Mouse (Mus musculus) hindbrain, embryonic 14.5 days (tissue): ENCODE results near the gene Ccdc9b. TPM values are rescaled to one million over a fixed set of nuclear protein-coding genes. Genes with fewer than 3 reads are reported as not detected.

ENCODE experiments used
- ATAC-seq: fragments of 200-750 bp; cut with Nextera tagmentation; 2 replicates; pipeline ENCODE4 v1.8.0; 2017; ENCODE audit warnings: moderate number of reproducible peaks, mild to moderate bottlenecking, moderate TSS enrichment, moderate library complexity; ENCODE audit not compliant: low FRiP score
- DNase-seq: peaks from one replicate; pipeline ENCODE4 v3.0.0-alpha.2; 2015; ENCODE audit warnings: low spot score
- H3K27ac ChIP-seq: fragments of 300-500 bp; sonication (generic); 2 replicates; pipeline ENCODE4 v1.5.1; 2014; ENCODE audit warnings: mild to moderate bottlenecking, moderate library complexity
- H3K27me3 ChIP-seq: fragments of 300-500 bp; sonication (generic); 2 replicates; pipeline ENCODE4 v1.6.1; 2014; ENCODE audit warnings: mild to moderate bottlenecking, low read length, mixed read lengths; ENCODE audit not compliant: control insufficient read depth, insufficient read depth
- H3K36me3 ChIP-seq: fragments of 300-500 bp; sonication (generic); replicated peaks from 2 replicates; pipeline ENCODE4 v1.6.1; 2014; ENCODE audit not compliant: control insufficient read depth, insufficient read depth
- H3K4me1 ChIP-seq: fragments of 300-500 bp; sonication (generic); replicated peaks from 2 replicates; pipeline ENCODE4 v1.6.1; 2014; ENCODE audit warnings: antibody characterized with exemption, low read length, mixed read lengths; ENCODE audit not compliant: control insufficient read depth, insufficient read depth
- H3K4me2 ChIP-seq: fragments of 300-500 bp; sonication (generic); replicated peaks from 2 replicates; pipeline ENCODE4 v1.6.1; 2014; ENCODE audit warnings: mild to moderate bottlenecking, moderate library complexity
- H3K4me3 ChIP-seq: fragments of 300-500 bp; sonication (generic); replicated peaks from 2 replicates; pipeline ENCODE4 v1.5.1; 2014; ENCODE audit warnings: mild to moderate bottlenecking, low read length
- H3K9ac ChIP-seq: fragments of 300-500 bp; sonication (generic); 2 replicates; pipeline ENCODE4 v1.6.1; 2014
- H3K9me3 ChIP-seq: fragments of 300-500 bp; sonication (generic); 2 replicates; pipeline ENCODE4 v1.6.1; 2016; ENCODE audit warnings: low read length; ENCODE audit not compliant: control insufficient read depth
- WGBS: fragments of 180-500 bp; shearing (Covaris S2); extraction: QIAGEN DNeasy Blood & Tissue Kit; methylation state at CpG from one replicate; pipeline ENCODE4 v1.1.7; 2014; 5-methylcytosine and 5-hydroxymethylcytosine counted together
- polyA plus RNA-seq: library from polyadenylated mRNA; unstranded; fragments of >200 nt; fragmentation: Nextera tagmentation; extraction: Ambion mirVana; gene quantifications from 2 replicates; pipeline ENCODE4 v1.2.1, GENCODE M21; 2014

Ccdc9b gene
- polyA plus RNA-seq, 1 experiment from 2014 or later: 0.87 TPM

DNA sequence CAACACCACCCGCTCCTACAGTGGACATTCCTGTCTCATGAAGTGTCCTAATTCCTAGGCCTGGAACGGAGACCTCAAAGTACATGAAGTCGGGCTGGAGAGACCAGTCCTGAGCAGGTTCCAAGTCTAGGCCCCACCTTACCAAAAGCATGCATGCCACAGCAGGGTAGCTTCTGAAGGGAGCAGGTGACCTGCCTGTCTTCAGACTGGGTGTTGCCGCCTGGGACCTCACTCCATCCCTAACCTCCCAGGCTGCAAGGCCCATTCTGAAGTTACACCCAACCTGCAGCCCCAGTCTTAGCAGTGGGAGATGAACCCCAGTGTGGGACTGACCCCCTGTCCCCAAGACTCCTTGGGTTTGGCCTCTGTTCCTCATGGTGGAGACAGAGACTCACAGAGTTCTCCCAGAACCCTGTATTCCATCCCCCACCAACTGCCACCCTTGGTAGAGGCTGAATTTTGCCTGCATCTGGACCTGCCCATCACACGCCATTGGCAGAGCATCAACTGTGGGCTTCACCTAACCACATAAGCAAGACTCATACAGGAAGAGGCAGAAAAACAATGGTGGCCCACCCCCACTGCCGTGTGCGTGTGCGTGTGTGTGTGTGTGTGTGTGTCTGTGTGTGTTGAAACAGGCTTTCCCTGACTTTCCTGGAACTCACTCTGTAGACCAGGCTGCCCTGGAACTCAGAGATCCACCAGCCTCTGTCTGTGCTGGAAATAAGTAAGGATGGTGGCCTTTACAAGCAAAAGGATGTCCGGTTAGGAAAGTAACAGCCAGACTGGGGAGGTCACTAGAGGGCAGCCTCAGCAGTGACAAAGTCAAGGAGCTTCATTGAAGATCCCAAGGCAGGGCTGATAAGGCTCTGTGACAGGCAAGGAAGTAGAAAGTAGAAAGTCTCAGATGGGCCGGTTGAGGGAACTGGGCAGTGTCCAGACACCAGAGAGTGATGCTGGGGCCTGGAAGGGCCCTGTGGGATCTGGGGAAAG, 3.9 kb upstream of the Ccdc9b start:
- 74% methylated on average over 10 of the region's 10 CpGs for WGBS
- Histone ChIP-seq H3K4me3 (no peak overlapping the region), H3K4me1 (peaks cover 21% of the 10 kb centered on the region), H3K27ac (no peak overlapping the region), H3K9ac (no peak overlapping the region), H3K9me3 (no peaks in the 10 kb centered on the region), H3K27me3 (no peaks in the 10 kb centered on the region), H3K36me3 (no peaks in the 10 kb centered on the region), H3K4me2 (no peak overlapping the region)
- no peak for DNase-seq
- no peak for ATAC-seq

DNA sequence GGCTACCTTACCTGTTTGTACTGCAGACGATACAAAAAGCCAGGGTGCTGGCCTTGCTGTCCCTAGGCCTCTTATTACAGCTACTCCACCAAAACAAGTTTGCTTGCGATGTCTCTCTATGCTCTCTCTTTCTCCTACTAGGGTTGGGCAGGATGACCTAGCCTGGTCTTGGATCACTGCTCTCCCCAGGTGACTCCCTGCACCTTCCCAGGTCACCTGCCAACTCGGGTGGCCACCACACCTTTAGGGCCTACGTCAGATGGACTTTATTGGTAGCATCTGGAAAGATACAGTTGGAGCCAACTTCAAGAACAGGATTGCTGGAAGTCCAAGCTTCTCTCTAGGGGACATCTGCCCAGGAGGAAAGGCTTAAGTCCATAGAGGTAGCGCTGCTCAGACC, 2.4 kb upstream of the Ccdc9b start:
- 83% methylated on average over 5 of the region's 5 CpGs for WGBS
- ATAC-seq: no peak

DNA sequence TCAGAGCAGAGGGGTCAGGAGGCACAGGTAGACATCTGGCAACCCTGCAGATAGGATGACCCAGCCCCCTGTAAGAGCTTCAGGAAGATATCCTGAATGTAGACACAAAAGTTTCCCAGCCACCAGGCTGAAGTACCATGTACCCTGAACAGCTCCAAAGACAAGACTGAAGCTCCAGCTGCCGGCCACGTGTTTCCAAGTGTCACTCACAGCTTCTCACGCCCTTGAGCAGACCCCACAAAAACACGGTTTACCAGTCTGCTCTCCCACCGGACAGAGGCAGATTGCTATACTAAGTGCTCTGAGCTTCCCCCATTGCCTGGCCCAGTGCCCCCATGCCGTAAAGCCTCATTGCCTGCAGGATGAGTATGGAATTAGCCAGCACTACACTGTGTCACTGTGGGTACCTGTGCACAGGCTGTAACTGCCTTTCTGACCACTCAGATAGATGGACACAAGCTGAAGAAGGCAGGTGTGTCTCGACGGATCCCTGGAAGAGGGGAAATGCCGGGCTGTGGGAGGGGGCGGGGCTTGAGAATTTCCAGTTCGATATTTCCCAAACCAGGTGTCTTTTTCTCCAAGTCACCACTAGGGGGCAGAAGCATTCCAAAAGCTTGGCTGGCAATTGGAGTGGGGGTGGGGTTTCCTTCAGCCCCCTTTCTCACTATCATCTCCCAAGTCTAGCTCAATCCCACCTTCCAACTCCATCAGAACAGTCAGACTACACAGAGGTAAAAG, 1.8 kb upstream of the Ccdc9b start:
- ATAC-seq: no peak
- Histone ChIP-seq H3K4me3 (no peak overlapping the region), H3K4me1 (peaks cover 27% of the 10 kb centered on the region), H3K9ac (no peak overlapping the region), H3K9me3 (no peaks in the 10 kb centered on the region), H3K27me3 (no peaks in the 10 kb centered on the region), H3K27ac (peak overlapping the region; percentile 43; the same call in 1 of the 2 replicates), H3K36me3 (no peaks in the 10 kb centered on the region), H3K4me2 (no peak overlapping the region)
- peak; percentile 68 for DNase-seq
- WGBS: 29% methylated on average over 11 of the region's 11 CpGs

More for the DNA sequence above, 2.4 kb upstream of the Ccdc9b start:
- no peak overlapping the region for H3K9ac ChIP-seq
- H3K27ac ChIP-seq: no peak overlapping the region
- H3K9me3 ChIP-seq: no peaks in the 10 kb centered on the region
- no peaks in the 10 kb centered on the region for H3K27me3 ChIP-seq
- H3K4me2 ChIP-seq: no peak overlapping the region
- peaks cover 27% of the 10 kb centered on the region for H3K4me1 ChIP-seq
- H3K36me3 ChIP-seq: no peaks in the 10 kb centered on the region
- H3K4me3 ChIP-seq: no peak overlapping the region
- DNase-seq: no peak

DNA sequence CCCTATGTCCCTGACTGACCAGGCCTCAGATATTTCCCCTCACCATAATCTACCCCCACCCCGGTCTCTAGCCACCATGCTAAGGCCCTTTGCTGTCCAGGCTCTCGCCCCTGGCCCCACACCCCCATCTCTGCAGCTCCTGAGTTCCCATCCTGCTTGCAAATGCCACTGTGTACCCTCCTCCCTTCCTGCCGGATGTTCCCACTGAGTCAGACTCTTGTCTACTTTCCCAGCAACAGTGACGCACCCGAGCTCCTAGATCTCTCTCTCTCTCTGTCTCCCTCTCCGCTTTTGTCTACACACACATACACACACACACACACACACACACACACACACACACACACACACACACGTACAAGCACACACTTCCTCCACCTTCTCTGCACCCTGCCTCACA, 1.0 kb upstream of the Ccdc9b start:
- Histone ChIP-seq H3K9ac (no peak overlapping the region), H3K27ac (peak overlapping the region; percentile 87; the same call in 1 of the 2 replicates), H3K4me2 (no peak overlapping the region), H3K4me1 (peaks cover 27% of the 10 kb centered on the region), H3K36me3 (no peaks in the 10 kb centered on the region), H3K4me3 (no peak overlapping the region), H3K27me3 (no peaks in the 10 kb centered on the region), H3K9me3 (no peaks in the 10 kb centered on the region)
- DNase-seq (no peak), ATAC-seq (no peak)
- WGBS: 60% methylated on average over 7 of the region's 7 CpGs

DNA sequence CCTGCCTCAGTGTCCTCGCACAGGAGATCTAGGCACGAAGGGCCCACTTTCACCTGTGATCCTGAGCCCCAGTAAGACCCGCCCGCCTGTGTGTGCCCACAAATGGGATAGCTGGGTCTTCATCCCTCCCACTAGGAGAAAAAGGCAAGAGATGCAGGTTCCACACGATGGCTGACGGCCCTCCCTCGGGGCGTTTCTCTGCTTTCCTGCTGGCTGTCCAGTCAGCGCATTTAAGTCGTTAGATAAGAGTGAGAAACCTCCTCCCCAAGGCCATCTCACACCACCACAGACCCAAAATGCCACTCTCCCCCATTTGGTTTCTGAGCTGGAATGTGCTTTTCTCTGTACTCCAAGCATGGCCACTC, 305 bp upstream of the Ccdc9b start:
- Histone ChIP-seq H3K4me3 (no peak overlapping the region), H3K4me1 (peaks cover 27% of the 10 kb centered on the region), H3K27me3 (no peaks in the 10 kb centered on the region), H3K4me2 (0 out of 2 replicates have a peak overlapping the region, but pooled peaks have one; percentile 43), H3K36me3 (no peaks in the 10 kb centered on the region), H3K27ac (peak overlapping the region; percentile 87), H3K9ac (peak overlapping the region; percentile 54; the same call in 1 of the 2 replicates), H3K9me3 (no peaks in the 10 kb centered on the region)
- ATAC-seq (no peak), DNase-seq (peak; percentile 32)
- WGBS: 13% methylated on average over 10 of the region's 10 CpGs

DNA sequence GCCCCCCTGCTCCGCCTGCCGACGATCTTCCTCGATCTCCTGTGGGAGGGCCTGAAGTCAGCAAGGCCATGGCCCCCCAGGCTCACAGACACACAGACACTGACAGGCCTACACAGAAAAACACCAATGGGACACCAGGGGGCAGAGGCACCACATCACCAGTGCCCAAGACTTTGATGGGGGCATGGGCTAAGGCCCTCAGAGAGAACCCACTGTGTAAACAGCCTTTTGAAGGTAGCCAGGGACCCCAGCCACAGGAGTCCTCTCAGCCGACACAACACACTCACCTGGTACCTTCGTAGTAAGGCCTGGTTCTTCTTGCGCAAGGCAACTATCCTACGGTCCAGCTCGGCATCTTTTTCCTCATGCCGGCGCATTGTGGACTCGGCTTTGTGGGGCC, 1.1 kb downstream of the Ccdc9b start:
- peak overlapping the region; percentile 43 for H3K4me2 ChIP-seq
- H3K4me1 ChIP-seq: peaks cover 27% of the 10 kb centered on the region
- WGBS: 73% methylated on average over 12 of the region's 12 CpGs
- H3K27me3 ChIP-seq: no peaks in the 10 kb centered on the region
- peak overlapping the region; percentile 54 for H3K9ac ChIP-seq
- no peaks in the 10 kb centered on the region for H3K9me3 ChIP-seq
- H3K4me3 ChIP-seq: no peak overlapping the region
- ATAC-seq (no peak), DNase-seq (no peak)
- H3K36me3 ChIP-seq: no peaks in the 10 kb centered on the region
- H3K27ac ChIP-seq: peak overlapping the region; percentile 87

DNA sequence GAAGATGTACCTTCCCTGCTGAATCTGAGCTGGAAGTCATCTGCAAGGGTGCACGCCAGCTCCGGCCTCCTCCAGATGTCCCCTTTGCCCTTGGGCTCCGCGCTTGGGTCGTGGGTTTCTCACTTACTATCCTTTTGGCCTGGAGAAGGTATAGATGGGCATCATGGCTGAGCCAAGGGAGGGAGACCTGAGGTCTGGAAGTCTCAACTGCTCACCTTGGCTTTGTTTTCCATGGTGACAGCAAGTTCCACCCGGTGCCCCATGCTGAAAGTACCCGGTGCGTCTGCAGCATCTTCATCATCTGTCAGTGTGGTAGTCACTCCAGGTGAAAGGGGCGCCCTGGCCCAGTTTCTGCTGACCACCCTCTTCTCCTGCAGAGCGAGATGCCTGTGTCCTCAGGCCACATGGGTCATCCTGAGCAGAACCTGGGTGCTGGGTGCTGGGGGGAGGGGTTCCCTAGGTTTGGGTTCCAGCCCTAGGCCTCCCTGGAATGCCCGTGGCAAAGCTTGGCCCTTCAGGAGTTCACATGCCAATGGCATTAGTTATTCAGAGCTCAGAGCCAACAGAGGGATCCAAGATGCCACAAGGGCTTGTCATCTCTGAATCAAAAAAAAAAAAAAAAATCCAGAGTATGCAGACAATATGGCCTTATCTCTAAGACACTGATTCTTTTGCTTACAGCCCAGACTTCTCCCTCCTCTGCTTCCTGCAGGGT, 2.0 kb downstream of the Ccdc9b start:
- Histone ChIP-seq H3K4me3 (no peak overlapping the region), H3K27me3 (no peaks in the 10 kb centered on the region), H3K9ac (no peak overlapping the region), H3K4me1 (peaks cover 27% of the 10 kb centered on the region), H3K36me3 (no peaks in the 10 kb centered on the region), H3K9me3 (no peaks in the 10 kb centered on the region), H3K27ac (no peak overlapping the region), H3K4me2 (no peak overlapping the region)
- 87% methylated on average over 11 of the region's 11 CpGs for WGBS
- ATAC-seq (no peak), DNase-seq (no peak)

DNA sequence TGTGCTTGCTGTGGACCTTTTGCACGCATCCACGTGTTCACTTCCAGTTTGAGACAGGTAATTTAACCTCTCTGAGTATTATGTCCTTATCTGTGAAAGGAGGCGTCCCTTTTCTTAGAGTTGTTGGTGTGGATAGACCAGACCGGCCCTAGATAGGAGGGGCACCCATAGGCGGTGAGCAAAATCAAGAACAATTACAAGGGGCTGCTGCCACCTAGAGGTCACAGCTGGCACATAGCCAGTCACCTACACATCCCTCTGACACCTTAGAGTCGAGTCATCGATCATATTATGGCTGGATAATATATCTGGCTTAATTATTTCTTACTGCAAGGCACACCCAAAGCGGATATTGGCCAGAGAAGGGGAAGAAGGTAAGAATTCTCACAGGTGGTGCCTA, 2.6 kb downstream of the Ccdc9b start:
- WGBS: 14% methylated on average over 8 of the region's 8 CpGs

DNA sequence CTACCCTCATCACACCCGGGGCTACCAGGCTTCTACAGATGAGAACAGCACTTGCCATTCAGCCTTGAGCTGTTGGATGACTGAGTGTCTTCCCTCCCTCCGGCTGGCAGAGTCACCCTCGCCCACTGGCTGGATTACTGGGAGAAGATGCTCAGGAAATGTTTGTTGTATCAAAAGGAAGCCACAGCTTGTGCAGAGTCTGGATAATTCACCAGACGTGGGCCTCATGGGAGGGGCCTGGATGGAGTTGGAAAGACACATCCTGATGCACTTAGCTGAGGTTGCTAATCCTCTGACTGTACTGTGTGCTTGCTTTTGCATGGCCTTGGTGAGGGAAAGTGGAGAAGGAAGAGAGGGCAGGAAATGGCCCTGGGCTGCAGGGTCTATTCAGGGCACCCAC, 6.4 kb downstream of the Ccdc9b start:
- no peaks in the 10 kb centered on the region for H3K36me3 ChIP-seq
- no peaks in the 10 kb centered on the region for H3K9me3 ChIP-seq
- H3K4me1 ChIP-seq: peaks cover 4% of the 10 kb centered on the region
- no peak overlapping the region for H3K4me2 ChIP-seq
- WGBS: 86% methylated on average over 4 of the region's 4 CpGs
- no peak overlapping the region for H3K4me3 ChIP-seq
- ATAC-seq (no peak), DNase-seq (no peak)
- H3K27ac ChIP-seq: no peak overlapping the region
- H3K9ac ChIP-seq: no peak overlapping the region
- no peaks in the 10 kb centered on the region for H3K27me3 ChIP-seq

More for the DNA sequence above, 2.6 kb downstream of the Ccdc9b start:
- Histone ChIP-seq H3K9me3 (no peaks in the 10 kb centered on the region), H3K9ac (no peak overlapping the region), H3K27ac (no peak overlapping the region), H3K4me2 (0 out of 2 replicates have a peak overlapping the region, but pooled peaks have one; percentile 20), H3K36me3 (no peaks in the 10 kb centered on the region), H3K4me1 (peaks cover 27% of the 10 kb centered on the region), H3K4me3 (no peak overlapping the region), H3K27me3 (no peaks in the 10 kb centered on the region)
- ATAC-seq (peak; percentile 47; the same call in 1 of the 2 replicates), DNase-seq (peak; percentile 76)
